Mouse (Mus musculus) CD4-positive, CD25-positive, alpha-beta regulatory T cell, adult 9 weeks (primary cell): Measurements from ENCODE around the gene Ufc1. TPM values are rescaled to one million over a fixed set of nuclear protein-coding genes. Genes with fewer than 3 reads are reported as not detected.

Experiments used
- polyA plus RNA-seq: library from polyadenylated mRNA; unstranded; fragments of 100-300 nt; shearing (Covaris generic); gene quantifications from one replicate; pipeline ENCODE4 v1.2.1, GENCODE M21; 2017

Gene Ufc1
- 77.9 TPM for polyA plus RNA-seq

DNA sequence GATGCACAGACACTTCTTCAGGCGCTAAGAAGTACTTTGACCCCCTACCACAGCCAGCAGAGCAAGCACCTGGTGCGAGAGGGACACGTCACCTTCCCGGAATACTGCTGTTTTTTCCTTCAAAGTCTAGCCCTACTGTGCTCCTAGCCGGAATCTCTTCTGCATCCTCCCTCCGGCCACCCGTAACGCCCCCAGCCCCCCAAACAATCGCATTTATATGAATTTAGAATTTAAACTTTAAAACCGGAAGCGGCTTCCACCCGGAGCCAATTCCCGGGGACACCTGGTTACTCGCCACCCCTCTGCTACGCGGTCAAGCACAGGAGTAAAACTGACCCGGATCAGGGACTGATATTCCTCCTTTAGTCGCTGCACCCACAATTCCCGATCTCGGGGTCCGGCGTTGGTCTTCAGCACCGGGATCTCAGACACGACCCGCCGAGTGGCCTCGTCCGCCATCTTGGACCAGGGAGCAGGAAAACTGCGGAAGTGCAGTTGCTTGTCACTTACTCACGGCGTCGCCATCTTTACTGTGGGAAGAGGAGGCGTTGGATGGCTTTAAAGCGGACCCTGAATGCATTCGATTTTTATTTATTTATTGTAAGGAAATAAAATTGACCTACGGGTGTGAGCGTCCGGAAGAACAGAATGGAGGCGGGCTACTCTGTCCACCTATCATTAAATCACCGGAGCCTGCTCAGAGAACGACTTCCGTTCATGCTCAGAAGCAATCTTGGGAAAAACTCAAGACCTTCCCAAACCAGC, at the start of gene Ufc1:
Gene Ufc1, minus strand, starts transcription at position 727 of the 765 bp plus-strand sequence.

DNA sequence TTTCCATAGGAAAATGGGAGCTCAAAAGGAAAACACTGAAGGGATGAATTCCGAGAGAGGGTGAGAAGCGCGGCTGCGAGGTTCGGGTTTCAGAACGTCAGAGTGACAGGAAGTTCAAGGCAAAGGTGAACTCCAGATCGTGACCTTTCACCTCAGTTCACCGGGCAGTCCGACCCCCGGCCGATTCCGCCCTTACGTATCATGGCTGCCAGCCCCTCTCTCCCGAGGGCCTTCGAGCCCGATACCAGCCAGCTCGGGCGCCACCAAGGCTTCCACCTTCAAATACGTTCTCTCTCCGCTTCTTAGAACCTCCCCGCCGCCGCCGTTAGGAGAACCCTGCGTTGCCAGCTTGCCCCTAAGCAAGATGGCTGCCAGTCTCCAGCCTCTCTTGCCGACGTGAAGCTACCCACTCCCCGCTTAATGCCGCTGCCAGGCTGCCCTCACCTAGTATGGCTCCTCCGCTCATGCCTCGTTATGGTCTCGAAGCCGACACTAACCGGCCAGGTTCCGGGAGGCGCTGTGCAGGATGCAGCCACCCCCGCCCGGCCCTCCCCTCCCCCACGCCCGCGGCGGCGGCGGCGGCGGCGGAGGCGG, 34.1 kb upstream of the Ufc1 start, which contains the start of gene Dedd:
Gene Dedd, plus strand, starts transcription at position 307 of the 594 bp plus-strand sequence.

DNA sequence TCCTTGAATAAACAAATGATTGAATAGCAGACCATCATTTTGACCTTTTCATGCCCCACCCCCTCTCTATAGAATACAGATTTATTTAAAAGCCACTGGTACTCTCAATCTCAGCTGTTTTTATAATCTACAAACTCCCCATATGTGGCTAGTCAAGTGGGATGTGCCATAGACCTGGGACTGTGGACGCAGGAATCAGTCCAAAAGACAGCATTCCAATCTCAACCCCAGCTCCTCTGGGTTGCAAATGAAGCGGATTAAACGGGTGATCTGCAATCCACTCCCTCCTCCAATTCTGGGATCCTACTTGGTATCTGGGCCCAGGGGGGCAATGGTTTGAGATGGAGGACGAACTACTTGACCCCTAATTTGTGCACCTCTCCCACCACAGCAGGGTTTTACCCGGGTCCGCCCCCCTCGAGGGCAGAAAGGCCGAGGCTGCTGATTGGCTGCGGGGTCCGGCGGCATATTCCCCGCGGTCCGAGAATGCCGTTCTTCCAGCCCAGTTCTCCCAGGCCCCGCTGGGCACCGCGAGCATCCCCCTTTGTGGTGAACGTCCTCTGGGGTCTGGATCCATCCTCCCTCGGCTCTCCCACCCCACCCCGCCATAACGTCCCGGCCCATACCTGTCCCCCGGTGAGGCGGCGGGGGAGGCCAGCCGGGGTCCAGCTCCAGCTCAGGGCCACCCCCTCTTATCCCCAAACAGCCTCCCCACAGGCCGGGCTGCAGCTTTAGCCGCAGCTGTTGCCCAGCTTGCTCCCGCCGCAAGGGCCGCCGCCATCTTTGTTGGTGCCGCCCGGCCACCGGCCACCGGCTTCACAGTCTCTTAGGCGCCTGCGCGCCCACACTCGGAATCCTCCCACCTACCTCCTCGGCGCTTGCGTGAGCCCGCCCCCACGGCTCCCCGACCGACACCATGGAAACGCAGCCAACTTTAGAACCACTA, 7.4 kb downstream of the Ufc1 start, which contains the start of gene Usp21:
Gene Usp21, minus strand, starts transcription at position 856 of the 946 bp plus-strand sequence.

DNA sequence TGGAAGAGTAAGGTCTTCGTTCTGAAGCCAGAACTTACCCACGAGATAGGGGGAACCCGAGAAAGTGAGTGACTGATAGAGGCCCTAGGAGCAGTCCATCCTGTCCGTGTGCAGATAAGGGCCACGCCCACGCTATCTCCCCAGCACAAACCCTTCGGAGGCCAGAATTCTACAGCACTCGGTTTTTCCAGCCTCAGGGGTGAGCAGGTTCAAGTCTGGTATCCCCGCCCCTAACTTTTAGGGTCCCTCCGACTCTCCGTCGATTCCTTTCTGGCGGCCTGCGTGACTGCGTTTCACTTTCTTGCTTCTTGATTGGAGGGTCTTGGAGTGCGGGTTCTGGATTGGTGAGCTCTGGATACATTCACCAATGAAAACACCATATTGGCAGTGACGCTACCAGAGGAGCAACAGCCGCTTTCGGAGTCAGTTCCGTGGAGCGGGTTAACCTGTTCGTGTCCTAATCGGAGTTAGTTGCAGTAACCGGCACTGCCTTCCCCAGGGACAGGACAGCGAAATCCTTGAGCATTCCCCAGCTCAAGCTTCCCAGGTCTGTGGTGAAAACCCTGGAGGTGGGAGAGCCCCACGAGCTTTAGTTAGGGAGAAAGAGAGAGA, 13.8 kb downstream of the Ufc1 start, which contains the start of gene Ppox:
Gene Ppox, minus strand, starts transcription at position 271 of the 612 bp plus-strand sequence.

DNA sequence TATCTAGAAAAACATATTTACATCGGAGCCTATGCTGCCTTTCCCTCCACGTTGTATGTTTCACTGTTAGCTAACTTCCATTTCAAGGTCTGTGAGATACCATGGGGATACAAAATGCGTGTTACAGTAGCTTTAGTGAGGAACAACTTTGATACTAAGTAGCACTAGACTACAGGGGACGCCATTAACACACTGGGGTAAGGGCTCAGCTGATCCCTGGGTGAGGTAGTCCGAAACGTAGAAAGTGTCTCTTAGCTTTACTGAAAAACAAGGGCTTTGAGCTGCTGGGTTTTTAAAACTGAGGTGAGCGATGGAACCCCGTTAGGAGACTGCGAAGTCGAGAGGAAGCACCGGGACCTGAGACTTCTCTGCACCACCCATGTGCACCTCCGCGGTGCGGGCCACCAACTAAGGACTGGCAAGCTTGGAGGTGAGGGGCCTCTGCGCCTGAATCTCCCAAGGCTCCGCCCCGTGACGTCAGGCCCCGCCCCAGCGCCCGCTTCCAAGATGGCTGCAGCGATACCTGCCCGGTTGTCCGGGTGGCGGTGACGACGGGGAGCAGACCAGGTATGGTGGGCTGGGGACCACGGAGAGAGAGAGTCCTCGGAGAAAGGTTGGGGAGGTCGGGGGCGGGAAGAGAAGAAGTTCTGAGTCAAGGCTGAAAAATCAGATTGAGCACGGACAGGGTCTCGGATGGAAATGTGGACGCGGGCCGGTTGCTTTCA, 24.8 kb downstream of the Ufc1 start, which contains the start of gene B4galt3:
Gene B4galt3, plus strand, starts transcription at position 481 of the 725 bp plus-strand sequence.

DNA sequence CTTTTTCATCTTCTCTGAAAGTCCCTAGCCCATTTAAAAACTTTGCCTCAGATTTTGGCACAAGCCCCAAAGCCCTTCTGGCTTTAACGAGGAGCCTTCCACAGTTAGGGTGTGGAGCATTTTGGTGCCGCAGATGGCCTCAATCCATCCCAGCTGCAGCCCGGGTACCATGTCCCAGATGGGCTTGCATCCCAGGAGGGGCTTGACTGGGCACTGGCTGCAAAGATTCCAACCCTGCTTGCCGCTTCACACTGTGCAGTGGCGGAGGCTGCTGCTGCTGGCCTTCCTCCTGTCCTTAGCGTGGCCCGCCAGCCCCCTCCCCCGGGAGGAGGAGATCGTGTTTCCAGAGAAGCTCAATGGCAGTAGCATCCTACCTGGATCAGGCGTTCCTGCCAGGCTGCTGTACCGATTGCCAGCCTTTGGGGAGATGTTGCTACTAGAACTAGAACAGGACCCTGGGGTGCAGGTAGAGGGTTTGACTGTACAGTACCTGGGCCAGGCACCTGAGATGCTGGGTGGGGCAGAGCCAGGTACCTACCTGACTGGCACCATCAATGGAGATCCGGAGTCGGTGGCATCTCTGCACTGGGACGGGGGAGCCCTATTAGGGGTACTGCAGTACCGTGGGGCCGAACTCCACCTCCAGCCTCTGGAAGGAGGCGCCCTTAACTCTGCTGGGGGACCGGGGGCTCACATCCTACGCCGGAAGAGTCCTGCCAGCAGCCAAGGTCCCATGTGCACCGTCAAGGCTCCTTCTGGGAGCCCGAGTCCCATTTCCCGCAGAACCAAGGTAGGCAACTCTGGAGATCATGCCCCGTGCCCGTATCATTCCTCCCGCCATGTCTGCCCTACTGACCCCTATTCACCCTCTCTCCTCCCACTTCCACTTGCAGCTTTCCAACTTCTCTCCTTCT, 43.9 kb downstream of the Ufc1 start, which contains the start of gene Ndufs2:
Gene Ndufs2, minus strand, starts transcription at position 709 of the 914 bp plus-strand sequence.

GRCm38 (mm10) chr1:171249913-171250600, 44.8 kb downstream of the Ufc1 start, which contains the start of gene Adamts4:
TSS of gene Adamts4 (plus strand) at chr1:171250421.

Other genes starting within 250 kb of the Ufc1 start
- 1.3 TPM for gene Fcgr3, start 230.1 kb downstream of the Ufc1 start, polyA plus RNA-seq
- gene Cfap126, start 181.1 kb downstream of the Ufc1 start, polyA plus RNA-seq: 2.0 TPM
- gene Sdhc, start 144.4 kb downstream of the Ufc1 start, polyA plus RNA-seq: 179 TPM
- gene Mpz, start 144.3 kb downstream of the Ufc1 start, polyA plus RNA-seq: not detected
- gene Pcp4l1, start 98.8 kb downstream of the Ufc1 start, polyA plus RNA-seq: not detected
- gene Nr1i3, start 81.1 kb downstream of the Ufc1 start, polyA plus RNA-seq: 0.61 TPM
- gene Tomm40l, start 72.5 kb downstream of the Ufc1 start, polyA plus RNA-seq: 45.0 TPM
- gene Apoa2, start 70.0 kb downstream of the Ufc1 start, polyA plus RNA-seq: 0.62 TPM
- 7.1 TPM for gene Fcer1g, start 60.7 kb downstream of the Ufc1 start, polyA plus RNA-seq
- not detected for gene Adamts4, start 44.6 kb downstream of the Ufc1 start, polyA plus RNA-seq
- 197 TPM for gene Ndufs2, start 43.6 kb downstream of the Ufc1 start, polyA plus RNA-seq
- 51.6 TPM for gene B4galt3, start 24.7 kb downstream of the Ufc1 start, polyA plus RNA-seq
- 89.0 TPM for gene Ppox, start 13.8 kb downstream of the Ufc1 start, polyA plus RNA-seq
- gene Usp21, start 7.0 kb downstream of the Ufc1 start, polyA plus RNA-seq: 51.7 TPM
- 38.2 TPM for gene Dedd, start 34.1 kb upstream of the Ufc1 start, polyA plus RNA-seq
- 56.6 TPM for gene Nit1, start 50.6 kb upstream of the Ufc1 start, polyA plus RNA-seq
- gene Pfdn2, start 50.6 kb upstream of the Ufc1 start, polyA plus RNA-seq: 123 TPM
- gene Klhdc9, start 65.8 kb upstream of the Ufc1 start, polyA plus RNA-seq: not detected
- not detected for gene Nectin4, start 75.1 kb upstream of the Ufc1 start, polyA plus RNA-seq
- gene Arhgap30, start 93.9 kb upstream of the Ufc1 start, polyA plus RNA-seq: 258 TPM
- 102 TPM for gene Usf1, start 116.3 kb upstream of the Ufc1 start, polyA plus RNA-seq
- gene Tstd1, start 123.8 kb upstream of the Ufc1 start, polyA plus RNA-seq: 5.9 TPM
- gene F11r, start 142.5 kb upstream of the Ufc1 start, polyA plus RNA-seq: 0.93 TPM
- gene Alyref2, start 208.5 kb upstream of the Ufc1 start, polyA plus RNA-seq: 9.7 TPM
- not detected for gene Itln1, start 240.3 kb upstream of the Ufc1 start, polyA plus RNA-seq